8 mouse cellular contexts compared by ENCODE assay signal in genomic region chr7:5060944-5061773, GRCm38 (mm10). TPM values are rescaled to one million over a fixed set of nuclear protein-coding genes. Genes with fewer than 3 reads are reported as not detected.
A peak's percentile ranks its signal among the peaks of the same experiment; 100 is the strongest.
DNase-seq lines count a peak whose midpoint lies in the region; ATAC-seq and TF ChIP-seq lines count a peak whose summit lies in the region.

No protein-coding gene starts in this region.

- WGBS in kidney, embryonic 14.5 days, result under 1% methylated on average over 60 of the region's 60 CpGs
- WGBS in limb, embryonic 15.5 days, result under 1% methylated on average over 60 of the region's 60 CpGs

- peaks cover 8% of the 10 kb centered on the region; the same call in 1 of the 2 replicates for H3K36me3 ChIP-seq in kidney, embryonic 14.5 days (ENCODE audit: control insufficient read depth, insufficient read depth, low read length)
- peaks cover 3% of the 10 kb centered on the region for H3K36me3 ChIP-seq in limb, embryonic 15.5 days

- H3K9ac ChIP-seq in kidney, embryonic 14.5 days (ENCODE audit: low read depth, low read length), result peak overlapping the region; percentile 89
- H3K9ac ChIP-seq in limb, embryonic 15.5 days, result peak overlapping the region; percentile 84

- peak; percentile 88 for ATAC-seq in kidney, embryonic 14.5 days (ENCODE audit: low FRiP score, low TSS enrichment)
- ATAC-seq in limb, embryonic 15.5 days (ENCODE audit: insufficient number of reproducible peaks, low FRiP score, low TSS enrichment, low read depth), result peak; percentile 90

- H3K9me3 ChIP-seq in kidney, embryonic 14.5 days (ENCODE audit: control insufficient read depth, low read length), result no peaks in the 10 kb centered on the region
- H3K9me3 ChIP-seq in limb, embryonic 15.5 days, result no peaks in the 10 kb centered on the region

- peak; percentile 39; the same call in 1 of the 2 replicates for TF ChIP-seq CTCF in bone marrow macrophage, adult 2 months (IDR thresholded peaks at IDR 0.05; ENCODE audit: low read depth, low read length)
- 0 out of 2 replicates have a peak, but pooled peaks have one; percentile 23 for TF ChIP-seq CTCF in embryonic fibroblast, embryonic 13.5 days (IDR thresholded peaks at IDR 0.05; ENCODE audit: borderline replicate concordance, insufficient read depth, low read length)

- peak; percentile 98 for DNase-seq in A20 (ENCODE audit: low read depth, low spot score)
- peak; percentile 95 to 98 for DNase-seq in heart, adult 9 months (ENCODE audit: low spot score in 2 of 2)
- DNase-seq in monocyte, adult 2 months (ENCODE audit: low read depth in 1 of 2, low spot score in 2 of 2), result peak; percentile 85 to 94
- DNase-seq in spleen, postnatal 36 days (ENCODE audit: low spot score in 2 of 2), result peak; percentile 96 to 98

- H3K27ac ChIP-seq in bone marrow macrophage, adult 2 months (ENCODE audit: insufficient read depth, low read depth, low read length), result peak overlapping the region; percentile 98
- H3K27ac ChIP-seq in embryonic fibroblast, embryonic 13.5 days (ENCODE audit: insufficient read depth, low read length), result peak overlapping the region; percentile 99
- peak overlapping the region; percentile 99 for H3K27ac ChIP-seq in kidney, embryonic 14.5 days (ENCODE audit: low read depth, low read length)
- H3K27ac ChIP-seq in limb, embryonic 15.5 days, result peak overlapping the region; percentile 100

- H3K4me2 ChIP-seq in kidney, embryonic 14.5 days (replicated peaks; ENCODE audit: low read depth, low read length), result peak overlapping the region; percentile 73
- H3K4me2 ChIP-seq in limb, embryonic 15.5 days, result peak overlapping the region; percentile 85

- peak; percentile 13; the same call in 1 of the 2 replicates for TF ChIP-seq POLR2A in bone marrow macrophage, adult 2 months (IDR thresholded peaks at IDR 0.05; ENCODE audit: borderline replicate concordance, low read depth, low read length)
- peak; percentile 57 for TF ChIP-seq POLR2A in embryonic fibroblast, embryonic 13.5 days (IDR thresholded peaks at IDR 0.05; ENCODE audit: low read depth, low read length)

- H3K4me1 ChIP-seq in bone marrow macrophage, adult 2 months (ENCODE audit: control insufficient read depth, insufficient read depth, low read length), result peaks cover 48% of the 10 kb centered on the region
- no peaks in the 10 kb centered on the region for H3K4me1 ChIP-seq in embryonic fibroblast, embryonic 13.5 days (ENCODE audit: control insufficient read depth, insufficient read depth, low read length)
- peaks cover 22% of the 10 kb centered on the region for H3K4me1 ChIP-seq in kidney, embryonic 14.5 days (ENCODE audit: control insufficient read depth, insufficient read depth, low read length)
- H3K4me1 ChIP-seq in limb, embryonic 15.5 days, result peaks cover 59% of the 10 kb centered on the region

- peaks cover 6% of the 10 kb centered on the region; the same call in 1 of the 2 replicates for H3K27me3 ChIP-seq in kidney, embryonic 14.5 days (ENCODE audit: control insufficient read depth, insufficient read depth, low read length)
- 0 out of 2 replicates have a peak, but pooled peaks cover 4% of the 10 kb centered on the region for H3K27me3 ChIP-seq in limb, embryonic 15.5 days

- H3K4me3 ChIP-seq in bone marrow macrophage, adult 2 months (ENCODE audit: insufficient read depth, low read length), result peak overlapping the region; percentile 92
- peak overlapping the region; percentile 68 for H3K4me3 ChIP-seq in embryonic fibroblast, embryonic 13.5 days (ENCODE audit: insufficient read depth, low read length)
- H3K4me3 ChIP-seq in kidney, embryonic 14.5 days (ENCODE audit: low read length), result peak overlapping the region; percentile 82
- peak overlapping the region; percentile 67 for H3K4me3 ChIP-seq in limb, embryonic 15.5 days

RNA-seq across cellular contexts. Expression of gene U2af2, which starts 0.8 kb away (rescaled TPM):
- polyA plus RNA-seq in bone marrow macrophage, adult 2 months (2012; ENCODE audit: insufficient read depth, insufficient read length, missing spikeins), result 151 and 160 TPM in 2 replicates
- 193 and 210 TPM in 2 replicates for polyA plus RNA-seq in embryonic fibroblast, embryonic 13.5 days (2011; ENCODE audit: insufficient read length, low read depth, missing spikeins)
- polyA plus RNA-seq in kidney, embryonic 14.5 days (2014; fragmentation: Nextera tagmentation; extraction: Ambion mirVana), result 120 and 148 TPM in 2 replicates
- 103 and 117 TPM in 2 replicates for polyA plus RNA-seq in limb, embryonic 15.5 days (2015; fragmentation: Nextera tagmentation; extraction: Ambion mirVana)

RNA-seq across cellular contexts. Expression of gene Zfp580, which starts 9.8 kb away (rescaled TPM):
- 6.1 and 7.7 TPM in 2 replicates for polyA plus RNA-seq in bone marrow macrophage, adult 2 months (2012; ENCODE audit: insufficient read depth, insufficient read length, missing spikeins)
- 11.8 and 18.1 TPM in 2 replicates for polyA plus RNA-seq in embryonic fibroblast, embryonic 13.5 days (2011; ENCODE audit: insufficient read length, low read depth, missing spikeins)
- 43.6 and 56.2 TPM in 2 replicates for polyA plus RNA-seq in kidney, embryonic 14.5 days (2014; fragmentation: Nextera tagmentation; extraction: Ambion mirVana)
- polyA plus RNA-seq in limb, embryonic 15.5 days (2015; fragmentation: Nextera tagmentation; extraction: Ambion mirVana), result 32.0 and 33.8 TPM in 2 replicates

RNA-seq across cellular contexts. Expression of gene Epn1, which starts 18.9 kb away (rescaled TPM):
- 198 and 202 TPM in 2 replicates for polyA plus RNA-seq in bone marrow macrophage, adult 2 months (2012; ENCODE audit: insufficient read depth, insufficient read length, missing spikeins)
- 66.2 and 69.3 TPM in 2 replicates for polyA plus RNA-seq in embryonic fibroblast, embryonic 13.5 days (2011; ENCODE audit: insufficient read length, low read depth, missing spikeins)
- 53.2 and 63.8 TPM in 2 replicates for polyA plus RNA-seq in kidney, embryonic 14.5 days (2014; fragmentation: Nextera tagmentation; extraction: Ambion mirVana)
- polyA plus RNA-seq in limb, embryonic 15.5 days (2015; fragmentation: Nextera tagmentation; extraction: Ambion mirVana), result 59.8 and 63.0 TPM in 2 replicates

RNA-seq across cellular contexts. Expression of gene Zfp784, which starts 22.9 kb away (rescaled TPM):
- polyA plus RNA-seq in bone marrow macrophage, adult 2 months (2012; ENCODE audit: insufficient read depth, insufficient read length, missing spikeins), result 2.6 and 3.8 TPM in 2 replicates
- 1.4 and 2.2 TPM in 2 replicates for polyA plus RNA-seq in embryonic fibroblast, embryonic 13.5 days (2011; ENCODE audit: insufficient read length, low read depth, missing spikeins)
- 3.8 and 5.0 TPM in 2 replicates for polyA plus RNA-seq in kidney, embryonic 14.5 days (2014; fragmentation: Nextera tagmentation; extraction: Ambion mirVana)
- polyA plus RNA-seq in limb, embryonic 15.5 days (2015; fragmentation: Nextera tagmentation; extraction: Ambion mirVana), result 5.9 and 7.1 TPM in 2 replicates

RNA-seq across cellular contexts. Expression of gene 4632433K11Rik, which starts 27.2 kb away (rescaled TPM):
- polyA plus RNA-seq in bone marrow macrophage, adult 2 months (2012; ENCODE audit: insufficient read depth, insufficient read length, missing spikeins), result not detected in 2 replicates
- 1.5 and 1.8 TPM in 2 replicates for polyA plus RNA-seq in embryonic fibroblast, embryonic 13.5 days (2011; ENCODE audit: insufficient read length, low read depth, missing spikeins)
- not detected in 2 replicates for polyA plus RNA-seq in kidney, embryonic 14.5 days (2014; fragmentation: Nextera tagmentation; extraction: Ambion mirVana)
- polyA plus RNA-seq in limb, embryonic 15.5 days (2015; fragmentation: Nextera tagmentation; extraction: Ambion mirVana), result not detected in 2 replicates

Comparison
In these comparisons a context has a peak if more than half of its experiments do, and no peak if none do; other contexts are left out.
1. Peak in every context shown above with its lines: DNase-seq, ATAC-seq, H3K4me3 ChIP-seq and H3K27ac ChIP-seq.